Mouse (Mus musculus) thymus, postnatal 14 days (tissue): ENCODE measurements around the gene Traf5.

ENCODE experiments used
- DNase-seq: peaks from one replicate; pipeline ENCODE4 v3.0.0; 2021

Gene Traf5

GRCm38 (mm10) chr1:192090689-192091567, 1.4 kb downstream of the Traf5 start:
- DNase-seq = no peak

GRCm38 (mm10) chr1:192090281-192090680, 2.1 kb downstream of the Traf5 start:
- DNase-seq = no peak

GRCm38 (mm10) chr1:192089208-192090166, 2.9 kb downstream of the Traf5 start:
- DNase-seq = no peak

GRCm38 (mm10) chr1:192088011-192088410, 4.3 kb downstream of the Traf5 start:
- DNase-seq = no peak

- DNase-seq = no peak
Measured at GRCm38 (mm10) chr1:192087098-192087497, 5.3 kb downstream of the Traf5 start.

- peak; percentile 70 for DNase-seq
Measured at GRCm38 (mm10) chr1:192086279-192087037, 5.9 kb downstream of the Traf5 start.

- no peak for DNase-seq
Measured at GRCm38 (mm10) chr1:192085218-192085617, 7.1 kb downstream of the Traf5 start.

- DNase-seq = no peak
Measured at GRCm38 (mm10) chr1:192082646-192083045, 9.7 kb downstream of the Traf5 start.

- DNase-seq = no peak
Measured at GRCm38 (mm10) chr1:192081129-192081528, 11.2 kb downstream of the Traf5 start.

- no peak for DNase-seq
Measured at GRCm38 (mm10) chr1:192079121-192079520, 13.2 kb downstream of the Traf5 start.

- DNase-seq = peak; percentile 50
Measured at GRCm38 (mm10) chr1:192078406-192078805, 14.0 kb downstream of the Traf5 start.

GRCm38 (mm10) chr1:192076796-192077535, 15.4 kb downstream of the Traf5 start:
- DNase-seq = no peak

- no peak for DNase-seq
Measured at GRCm38 (mm10) chr1:192076101-192076500, 16.3 kb downstream of the Traf5 start.

GRCm38 (mm10) chr1:192074824-192075223, 17.5 kb downstream of the Traf5 start:
- no peak for DNase-seq

- no peak for DNase-seq
Measured at GRCm38 (mm10) chr1:192072426-192072825, 19.9 kb downstream of the Traf5 start.

GRCm38 (mm10) chr1:192070618-192071051, 21.7 kb downstream of the Traf5 start:
- no peak for DNase-seq

- no peak for DNase-seq
Measured at GRCm38 (mm10) chr1:192069971-192070591, 22.3 kb downstream of the Traf5 start.

- no peak for DNase-seq
Measured at GRCm38 (mm10) chr1:192068188-192068587, 24.2 kb downstream of the Traf5 start.

GRCm38 (mm10) chr1:192066956-192067355, 25.4 kb downstream of the Traf5 start:
- no peak for DNase-seq

GRCm38 (mm10) chr1:192063209-192063946, 29.0 kb downstream of the Traf5 start:
- DNase-seq = no peak

- no peak for DNase-seq
Measured at GRCm38 (mm10) chr1:192062682-192063081, 29.7 kb downstream of the Traf5 start.
